Mouse (Mus musculus): ENCODE measurements at regions not wholly inside any gene's neighbourhood (a gene's known extent, or its start where the extent isn't known, plus 50 kb on each side); places are given as distances from the start of the nearest gene placed in this dataset.

DNA sequence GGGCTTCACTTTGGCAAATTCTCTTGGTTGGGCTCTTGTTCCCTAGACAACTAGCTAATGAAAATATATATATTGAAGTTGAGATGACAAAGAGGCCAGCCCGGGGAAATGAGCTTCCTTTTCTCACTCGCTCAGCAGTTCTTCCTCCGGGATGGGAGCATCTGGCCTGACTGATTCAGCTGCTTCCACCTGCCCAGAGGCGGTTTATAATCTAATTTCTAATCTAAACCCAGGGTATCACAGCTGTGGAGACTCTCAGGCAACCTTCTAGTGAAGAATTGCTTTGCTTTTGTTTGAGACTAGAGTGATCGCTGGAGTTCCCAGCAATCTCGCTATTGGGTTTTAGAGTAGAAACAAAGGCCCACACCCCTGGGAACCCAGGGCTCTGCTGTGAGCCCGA lies 279.1 kb upstream of the Cblb start:
- TF ChIP-seq CTCF (IDR thresholded peaks at IDR 0.05; ENCODE audit: borderline replicate concordance, insufficient read depth, low read depth, low read length), result no peak
- TF ChIP-seq POLR2A (IDR thresholded peaks at IDR 0.05; ENCODE audit: borderline replicate concordance, insufficient read depth, low read length), result no peak

Measured in cerebellum, adult 2 months (tissue).